Mouse (Mus musculus): ENCODE data around the gene Arid2. TPM values are rescaled to one million over a fixed set of nuclear protein-coding genes. Genes with fewer than 3 reads are reported as not detected.
A peak's percentile ranks its signal among the peaks of the same experiment; 100 is the strongest.

Gene Arid2
- total and polyA plus RNA-seq, 3 experiments, result 8.0 to 21.1 (median 20.1) TPM

- H3K27me3 ChIP-seq (ENCODE audit: control insufficient read depth, insufficient read depth, low read length), result no peaks in the 10 kb centered on the region
- H3K9ac ChIP-seq (ENCODE audit: low read depth, low read length), result no peak overlapping the region
- 70% methylated on average over 5 of the region's 5 CpGs for WGBS
- intact Hi-C loops (cut with DNase I), result no loop called here
- no peak overlapping the region for H3K27ac ChIP-seq
- no peaks in the 10 kb centered on the region for H3K79me2 ChIP-seq (replicated peaks; ENCODE audit: control insufficient read depth, insufficient read depth, low read length)
- no peaks in the 10 kb centered on the region for H3K36me3 ChIP-seq (ENCODE audit: control insufficient read depth, insufficient read depth, low read length)
- no peaks in the 10 kb centered on the region for H3K4me1 ChIP-seq (ENCODE audit: control insufficient read depth, insufficient read depth, low read length)
- DNase-seq, result no peak
- no peak overlapping the region for H3K4me3 ChIP-seq
- TF ChIP-seq EP300 (IDR thresholded peaks at IDR 0.05; ENCODE audit: insufficient read depth, low read depth, low read length) (no peak), POLR2A (IDR thresholded peaks at IDR 0.05; ENCODE audit: insufficient read depth, low read depth, low read length) (no peak)
These were observed 73.3 kb downstream of the Arid2 start for GRCm38 (mm10) chr15:96360614-96361013.

- intact Hi-C loops (cut with DNase I), result no loop called here
- DNase-seq, result no peak
- H3K27me3 ChIP-seq (ENCODE audit: control insufficient read depth, insufficient read depth, low read length), result no peaks in the 10 kb centered on the region
- H3K4me1 ChIP-seq (ENCODE audit: control insufficient read depth, insufficient read depth, low read length), result no peaks in the 10 kb centered on the region
- H3K36me3 ChIP-seq (ENCODE audit: control insufficient read depth, insufficient read depth, low read length), result no peaks in the 10 kb centered on the region; the same call in 1 of the 2 replicates
- H3K9ac ChIP-seq (ENCODE audit: low read depth, low read length), result no peak overlapping the region
- H3K79me2 ChIP-seq (replicated peaks; ENCODE audit: control insufficient read depth, insufficient read depth, low read length), result no peaks in the 10 kb centered on the region
- no peak overlapping the region for H3K27ac ChIP-seq
- TF ChIP-seq POLR2A (IDR thresholded peaks at IDR 0.05; ENCODE audit: insufficient read depth, low read depth, low read length) (no peak), EP300 (IDR thresholded peaks at IDR 0.05; ENCODE audit: insufficient read depth, low read depth, low read length) (no peak), CTCF (IDR thresholded peaks at IDR 0.05) (no peak)
- 73% methylated on average over 3 of the region's 3 CpGs for WGBS
- H3K4me3 ChIP-seq, result no peak overlapping the region
These were observed 78.0 kb downstream of the Arid2 start for GRCm38 (mm10) chr15:96365351-96365750.

GRCm38 (mm10) chr15:96366176-96366963, 79.1 kb downstream of the Arid2 start:
- Histone ChIP-seq H3K27me3 (ENCODE audit: control insufficient read depth, insufficient read depth, low read length) (no peaks in the 10 kb centered on the region), H3K4me1 (ENCODE audit: control insufficient read depth, insufficient read depth, low read length) (no peaks in the 10 kb centered on the region), H3K27ac (no peak overlapping the region), H3K79me2 (replicated peaks; ENCODE audit: control insufficient read depth, insufficient read depth, low read length) (no peaks in the 10 kb centered on the region), H3K4me3 (no peak overlapping the region), H3K9ac (ENCODE audit: low read depth, low read length) (no peak overlapping the region), H3K36me3 (ENCODE audit: control insufficient read depth, insufficient read depth, low read length) (no peaks in the 10 kb centered on the region; the same call in 1 of the 2 replicates)
- DNase-seq, result no peak
- TF ChIP-seq EP300 (IDR thresholded peaks at IDR 0.05; ENCODE audit: insufficient read depth, low read depth, low read length) (no peak), POLR2A (IDR thresholded peaks at IDR 0.05; ENCODE audit: insufficient read depth, low read depth, low read length) (no peak), CTCF (IDR thresholded peaks at IDR 0.05) (no peak)
- WGBS, result 72% methylated on average over 11 of the region's 11 CpGs
- intact Hi-C loops (cut with DNase I), result no loop called here

- intact Hi-C loops (cut with DNase I), result loop anchor here (10.0 kb wide), 1 partner anchor 607 kb away; no protein-coding TSS in a partner anchor
- Histone ChIP-seq H3K9ac (ENCODE audit: low read depth, low read length) (no peak overlapping the region), H3K27me3 (ENCODE audit: control insufficient read depth, insufficient read depth, low read length) (no peaks in the 10 kb centered on the region), H3K27ac (no peak overlapping the region), H3K4me1 (ENCODE audit: control insufficient read depth, insufficient read depth, low read length) (no peaks in the 10 kb centered on the region), H3K36me3 (ENCODE audit: control insufficient read depth, insufficient read depth, low read length) (no peaks in the 10 kb centered on the region; the same call in 1 of the 2 replicates), H3K79me2 (replicated peaks; ENCODE audit: control insufficient read depth, insufficient read depth, low read length) (no peaks in the 10 kb centered on the region), H3K4me3 (no peak overlapping the region)
- TF ChIP-seq EP300 (IDR thresholded peaks at IDR 0.05; ENCODE audit: insufficient read depth, low read depth, low read length) (no peak), CTCF (IDR thresholded peaks at IDR 0.05) (no peak), POLR2A (IDR thresholded peaks at IDR 0.05; ENCODE audit: insufficient read depth, low read depth, low read length) (no peak)
- no peak for DNase-seq
- WGBS, result 97% methylated on average over 18 of the region's 18 CpGs
These were observed 84.0 kb downstream of the Arid2 start for GRCm38 (mm10) chr15:96371311-96371710.

DNA sequence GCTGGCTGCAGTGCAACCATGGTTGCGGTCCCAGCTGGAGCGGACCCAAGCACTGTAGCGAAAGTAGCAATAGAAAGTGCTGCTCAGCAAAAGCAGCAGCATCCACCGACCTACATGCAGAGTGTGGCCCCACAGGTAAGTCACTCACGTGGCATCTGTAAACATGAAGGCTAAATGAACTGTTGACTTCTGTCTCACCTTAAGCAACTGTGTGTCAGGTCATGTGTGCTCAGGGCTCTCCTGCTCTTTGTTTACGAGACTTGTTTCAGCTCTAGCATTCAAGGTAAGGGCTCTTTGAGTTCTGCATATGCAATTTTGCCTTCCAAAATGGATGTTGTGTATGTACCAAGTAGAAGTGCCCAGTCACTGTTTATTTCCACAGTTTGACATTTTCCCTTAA, 85.3 kb downstream of the Arid2 start:
- Histone ChIP-seq H3K9ac (ENCODE audit: low read depth, low read length) (no peak overlapping the region), H3K27ac (no peak overlapping the region), H3K36me3 (ENCODE audit: control insufficient read depth, insufficient read depth, low read length) (no peaks in the 10 kb centered on the region; the same call in 1 of the 2 replicates), H3K27me3 (ENCODE audit: control insufficient read depth, insufficient read depth, low read length) (no peaks in the 10 kb centered on the region), H3K79me2 (replicated peaks; ENCODE audit: control insufficient read depth, insufficient read depth, low read length) (no peaks in the 10 kb centered on the region), H3K4me1 (ENCODE audit: control insufficient read depth, insufficient read depth, low read length) (no peaks in the 10 kb centered on the region), H3K4me3 (no peak overlapping the region)
- intact Hi-C loops (cut with DNase I), result loop anchor here (10.0 kb wide), 1 partner anchor 608 kb away; no protein-coding TSS in a partner anchor
- TF ChIP-seq EP300 (IDR thresholded peaks at IDR 0.05; ENCODE audit: insufficient read depth, low read depth, low read length) (no peak), CTCF (IDR thresholded peaks at IDR 0.05) (no peak), POLR2A (IDR thresholded peaks at IDR 0.05; ENCODE audit: insufficient read depth, low read depth, low read length) (no peak)
- DNase-seq, result no peak
- WGBS, result 94% methylated on average over 6 of the region's 6 CpGs

DNA sequence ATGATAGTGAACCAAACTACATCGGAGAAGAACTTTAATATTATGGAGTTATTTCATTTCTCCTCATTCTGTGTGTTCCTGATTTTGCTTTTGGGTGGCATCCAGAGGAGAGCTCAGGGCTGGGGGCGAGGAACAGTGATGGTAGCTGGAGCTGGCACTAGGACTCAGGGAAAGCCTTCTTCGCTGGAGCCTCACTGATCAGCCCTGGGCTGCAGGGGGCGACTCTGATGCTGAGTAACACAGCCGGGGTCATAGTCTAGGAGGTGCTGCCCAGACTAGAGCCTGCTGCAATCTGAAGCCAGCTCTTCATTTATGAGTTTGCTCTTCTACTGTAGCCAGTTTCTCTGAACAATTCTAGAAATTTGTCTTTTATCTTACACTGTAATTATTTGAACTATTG, 85.8 kb downstream of the Arid2 start:
- Histone ChIP-seq H3K4me1 (ENCODE audit: control insufficient read depth, insufficient read depth, low read length) (no peaks in the 10 kb centered on the region), H3K27ac (no peak overlapping the region), H3K4me3 (no peak overlapping the region), H3K9ac (ENCODE audit: low read depth, low read length) (no peak overlapping the region), H3K79me2 (replicated peaks; ENCODE audit: control insufficient read depth, insufficient read depth, low read length) (no peaks in the 10 kb centered on the region), H3K36me3 (ENCODE audit: control insufficient read depth, insufficient read depth, low read length) (no peaks in the 10 kb centered on the region; the same call in 1 of the 2 replicates), H3K27me3 (ENCODE audit: control insufficient read depth, insufficient read depth, low read length) (no peaks in the 10 kb centered on the region)
- no peak for TF ChIP-seq EP300 (IDR thresholded peaks at IDR 0.05; ENCODE audit: insufficient read depth, low read depth, low read length)
- TF ChIP-seq CTCF (IDR thresholded peaks at IDR 0.05), result 0 out of 2 replicates have a peak, but pooled peaks have one; percentile 23
- 85% methylated on average over 5 of the region's 5 CpGs for WGBS
- DNase-seq, result no peak
- intact Hi-C loops (cut with DNase I), result loop anchor here (10.0 kb wide), 1 partner anchor 608 kb away; no protein-coding TSS in a partner anchor

Measured in heart, adult 2 months (tissue).